8 mouse cellular contexts compared by ENCODE assay signal in genomic region chr6:81987580-81987979, GRCm38 (mm10). TPM values are rescaled to one million over a fixed set of nuclear protein-coding genes. Genes with fewer than 3 reads are reported as not detected.
A peak's percentile ranks its signal among the peaks of the same experiment; 100 is the strongest.
DNase-seq lines count a peak whose midpoint lies in the region; ATAC-seq lines count a peak whose summit lies in the region.

No protein-coding gene starts in this region.

- peak; percentile 3; the same call in 1 of the 2 replicates for ATAC-seq in neural tube, embryonic 15.5 days (ENCODE audit: low FRiP score)
- no peak for ATAC-seq in CD4-positive, CD25-positive, alpha-beta regulatory T cell, adult 4 months

- H3K36me3 ChIP-seq in neural tube, embryonic 15.5 days = no peaks in the 10 kb centered on the region

- no peak overlapping the region for H3K4me2 ChIP-seq in neural tube, embryonic 15.5 days

- DNase-seq in heart, adult 11 months = peak; percentile 89
- no peak for DNase-seq in heart, adult 8-10 months (ENCODE audit: low spot score)
- peak; percentile 52 for DNase-seq in Muller cell, postnatal 12 days (ENCODE audit: inconsistent ontology term)
- peak; percentile 46 to 50 for DNase-seq in frontal cortex, adult 2 months (ENCODE audit: extremely low spot score in 1 of 2, low spot score in 1 of 2)
- DNase-seq in layer of hippocampus, postnatal 14 days (ENCODE audit: low spot score in 2 of 2) = peak; percentile 29 to 77
- DNase-seq in thymus, postnatal 36 days = no peak

- H3K9ac ChIP-seq in neural tube, embryonic 15.5 days (replicated peaks) = no peak overlapping the region

- WGBS in neural tube, embryonic 15.5 days = 50% methylated on average over 3 of the region's 3 CpGs

- H3K4me1 ChIP-seq in neural tube, embryonic 15.5 days = peaks cover 11% of the 10 kb centered on the region; the same call in 1 of the 2 replicates

- H3K9me3 ChIP-seq in neural tube, embryonic 15.5 days (replicated peaks) = no peaks in the 10 kb centered on the region

- no peak overlapping the region for H3K4me3 ChIP-seq in neural tube, embryonic 15.5 days (replicated peaks)

- no peak overlapping the region for H3K27ac ChIP-seq in neural tube, embryonic 15.5 days (replicated peaks)

- H3K27me3 ChIP-seq in neural tube, embryonic 15.5 days (replicated peaks) = no peaks in the 10 kb centered on the region

RNA-seq across cellular contexts. Expression of gene Mrpl19, which starts 21.8 kb away (rescaled TPM):
- total RNA-seq in heart, adult 8-10 months (2022) = 10 to 100 TPM; 37.6 to 46.0 (median 41.4) TPM
- 10.8 and 15.0 TPM in 2 replicates for polyA plus RNA-seq in frontal cortex, adult 2 months (2012; rRNA removed)
- total RNA-seq in layer of hippocampus, postnatal 14 days (2021) = 10 to 100 TPM; 27.9 to 37.3 TPM
- 40.6 and 46.5 TPM in 2 replicates for polyA plus RNA-seq in neural tube, embryonic 15.5 days (2015; fragmentation: Nextera tagmentation; extraction: Ambion mirVana)
- 10 to 100 TPM; 68.0 to 72.1 TPM for polyA plus RNA-seq in CD4-positive, CD25-positive, alpha-beta regulatory T cell, adult 4 months (2017; shearing (Covaris generic))

RNA-seq across cellular contexts. Expression of gene Eva1a, which starts 53.3 kb away (rescaled TPM):
- 1 to 10 TPM; 1.5 to 2.2 (median 1.6) TPM for total RNA-seq in heart, adult 8-10 months (2022)
- polyA plus RNA-seq in frontal cortex, adult 2 months (2012; rRNA removed) = 15.4 and 16.8 TPM in 2 replicates
- total RNA-seq in layer of hippocampus, postnatal 14 days (2021) = 10 to 100 TPM; 16.2 to 17.9 TPM
- 0.79 and 3.4 TPM in 2 replicates for polyA plus RNA-seq in neural tube, embryonic 15.5 days (2015; fragmentation: Nextera tagmentation; extraction: Ambion mirVana)
- not detected for polyA plus RNA-seq in CD4-positive, CD25-positive, alpha-beta regulatory T cell, adult 4 months (2017; shearing (Covaris generic))

Comparison
In these comparisons a context has a peak if more than half of its experiments do, and no peak if none do; other contexts are left out.
1. DNase-seq: peak in heart, adult 11 months (single experiment), Muller cell, postnatal 12 days (single experiment), frontal cortex, adult 2 months (2 of 2) and layer of hippocampus, postnatal 14 days (2 of 2); none in heart, adult 8-10 months (single experiment) and thymus, postnatal 36 days (0 of 2).